Mouse (Mus musculus) neural tube, embryonic 14.5 days (tissue): ENCODE measurements around the gene Ppp1r3a. TPM values are rescaled to one million over a fixed set of nuclear protein-coding genes. Genes with fewer than 3 reads are reported as not detected.

ENCODE experiments used
- ATAC-seq: fragments of 200-750 bp; cut with Nextera tagmentation; 2 replicates; pipeline ENCODE4 v1.8.0; 2017; ENCODE audit warnings: low read depth, mild to moderate bottlenecking, moderate TSS enrichment, moderate library complexity
- H3K27ac ChIP-seq: fragments of 300-500 bp; sonication (generic); 2 replicates; pipeline ENCODE4 v1.5.1; 2014; ENCODE audit warnings: low read depth, mild to moderate bottlenecking, control low read depth, low read length, moderate library complexity, mixed read lengths
- H3K27me3 ChIP-seq: fragments of 300-500 bp; sonication (generic); 2 replicates; pipeline ENCODE4 v1.6.1; 2014; ENCODE audit warnings: low read length; ENCODE audit not compliant: control insufficient read depth, insufficient read depth
- H3K36me3 ChIP-seq: fragments of 300-500 bp; sonication (generic); 2 replicates; pipeline ENCODE4 v1.6.1; 2014; ENCODE audit warnings: low read length, mixed read lengths; ENCODE audit not compliant: control insufficient read depth, insufficient read depth
- H3K4me1 ChIP-seq: fragments of 300-500 bp; sonication (generic); 2 replicates; pipeline ENCODE4 v1.6.1; 2014; ENCODE audit warnings: low read length; ENCODE audit not compliant: control insufficient read depth, insufficient read depth
- H3K4me2 ChIP-seq: fragments of 300-500 bp; sonication (generic); 2 replicates; pipeline ENCODE4 v1.6.1; 2014; ENCODE audit warnings: mild to moderate bottlenecking, low read depth, low read length, control low read depth
- H3K4me3 ChIP-seq: fragments of 300-500 bp; sonication (generic); 2 replicates; pipeline ENCODE4 v1.5.1; 2014; ENCODE audit warnings: low read depth, low read length, control low read depth, mixed read lengths
- H3K9ac ChIP-seq: fragments of 300-500 bp; sonication (generic); replicated peaks from 2 replicates; pipeline ENCODE4 v1.6.1; 2014; ENCODE audit warnings: low read depth, mild to moderate bottlenecking, control low read depth, low read length, mixed read lengths
- H3K9me3 ChIP-seq: fragments of 300-500 bp; sonication (generic); 2 replicates; pipeline ENCODE4 v1.6.1; 2016; ENCODE audit warnings: low read length; ENCODE audit not compliant: control insufficient read depth
- WGBS: fragments of 180-500 bp; shearing (Covaris S2); extraction: QIAGEN DNeasy Blood & Tissue Kit; methylation state at CpG from one replicate; pipeline ENCODE4 v1.1.7; 2014; 5-methylcytosine and 5-hydroxymethylcytosine counted together
- polyA plus RNA-seq: library from polyadenylated mRNA; unstranded; fragments of >200 nt; fragmentation: Nextera tagmentation; extraction: Ambion mirVana; gene quantifications from 2 replicates; pipeline ENCODE4 v1.2.1, GENCODE M21; 2014

Ppp1r3a gene
- polyA plus RNA-seq, result not detected in 2 replicates

GRCm38 (mm10) chr6:14754901-14755591 is at the start of gene Ppp1r3a:
TSS of gene Ppp1r3a (minus strand) at chr6:14755274.
- no peaks in the 10 kb centered on the region for H3K9me3 ChIP-seq
- H3K4me2 ChIP-seq, result no peak within 1 kb of the TSS
- H3K4me3 ChIP-seq, result no peak within 1 kb of the TSS
- H3K4me1 ChIP-seq, result no peaks in the 10 kb centered on the region
- H3K27ac ChIP-seq, result no peak within 1 kb of the TSS
- no peak for ATAC-seq
- WGBS, result 91% methylated on average over 7 of the region's 7 CpGs
- no peaks in the 10 kb centered on the region for H3K27me3 ChIP-seq
- H3K9ac ChIP-seq, result no peak within 1 kb of the TSS
- no peaks in the 10 kb centered on the region for H3K36me3 ChIP-seq

- H3K27me3 ChIP-seq, result no peaks in the 10 kb centered on the region
These were observed 32.3 kb upstream of the Ppp1r3a start for GRCm38 (mm10) chr6:14787157-14787938.

GRCm38 (mm10) chr6:14777920-14778319 is 22.8 kb upstream of the Ppp1r3a start:
- Histone ChIP-seq H3K4me1 (no peaks in the 10 kb centered on the region), H3K27me3 (no peaks in the 10 kb centered on the region), H3K27ac (no peak overlapping the region), H3K4me2 (no peak overlapping the region), H3K9me3 (no peaks in the 10 kb centered on the region), H3K4me3 (no peak overlapping the region), H3K9ac (no peak overlapping the region), H3K36me3 (no peaks in the 10 kb centered on the region)
- ATAC-seq, result no peak
- WGBS, result 94% methylated on average over 4 of the region's 4 CpGs

More at GRCm38 (mm10) chr6:14787157-14787938, 32.3 kb upstream of the Ppp1r3a start:
- H3K4me3 ChIP-seq, result no peak overlapping the region
- no peak for ATAC-seq
- no peaks in the 10 kb centered on the region for H3K9me3 ChIP-seq
- H3K27ac ChIP-seq, result no peak overlapping the region
- WGBS, result 88% methylated on average over 1 of the region's 1 CpGs
- H3K9ac ChIP-seq, result no peak overlapping the region
- no peaks in the 10 kb centered on the region for H3K36me3 ChIP-seq
- H3K4me1 ChIP-seq, result no peaks in the 10 kb centered on the region
- H3K4me2 ChIP-seq, result no peak overlapping the region

- no peaks in the 10 kb centered on the region for H3K9me3 ChIP-seq
- no peak overlapping the region for H3K4me2 ChIP-seq
- ATAC-seq, result no peak
- H3K4me1 ChIP-seq, result no peaks in the 10 kb centered on the region
- H3K27ac ChIP-seq, result no peak overlapping the region
- H3K9ac ChIP-seq, result no peak overlapping the region
- WGBS, result 79% methylated on average over 2 of the region's 2 CpGs
- H3K27me3 ChIP-seq, result no peaks in the 10 kb centered on the region
- H3K4me3 ChIP-seq, result no peak overlapping the region
- H3K36me3 ChIP-seq, result no peaks in the 10 kb centered on the region
These were observed 16.6 kb upstream of the Ppp1r3a start for GRCm38 (mm10) chr6:14771717-14772116.

GRCm38 (mm10) chr6:14757486-14757885 is 2.4 kb upstream of the Ppp1r3a start:
- ATAC-seq, result no peak
- WGBS, result 72% methylated on average over 3 of the region's 3 CpGs
- Histone ChIP-seq H3K4me1 (no peaks in the 10 kb centered on the region), H3K27ac (no peak overlapping the region), H3K4me3 (no peak overlapping the region), H3K27me3 (no peaks in the 10 kb centered on the region), H3K4me2 (no peak overlapping the region), H3K9ac (no peak overlapping the region), H3K36me3 (no peaks in the 10 kb centered on the region), H3K9me3 (no peaks in the 10 kb centered on the region)

- no peaks in the 10 kb centered on the region for H3K27me3 ChIP-seq
- no peak overlapping the region for H3K4me2 ChIP-seq
- no peaks in the 10 kb centered on the region for H3K4me1 ChIP-seq
- H3K4me3 ChIP-seq, result no peak overlapping the region
- no peak for ATAC-seq
- no peak overlapping the region for H3K27ac ChIP-seq
- no peaks in the 10 kb centered on the region for H3K36me3 ChIP-seq
- no peaks in the 10 kb centered on the region for H3K9me3 ChIP-seq
- H3K9ac ChIP-seq, result no peak overlapping the region
- 85% methylated on average over 4 of the region's 4 CpGs for WGBS
These were observed 1.6 kb downstream of the Ppp1r3a start for GRCm38 (mm10) chr6:14753512-14753911.

GRCm38 (mm10) chr6:14752211-14752610 is 2.9 kb downstream of the Ppp1r3a start:
- Histone ChIP-seq H3K27ac (no peak overlapping the region), H3K4me1 (no peaks in the 10 kb centered on the region), H3K4me3 (no peak overlapping the region), H3K9me3 (no peaks in the 10 kb centered on the region), H3K4me2 (no peak overlapping the region), H3K36me3 (no peaks in the 10 kb centered on the region), H3K9ac (no peak overlapping the region), H3K27me3 (no peaks in the 10 kb centered on the region)
- WGBS, result 70% methylated on average over 1 of the region's 1 CpGs
- no peak for ATAC-seq

GRCm38 (mm10) chr6:14747000-14747399 is 8.1 kb downstream of the Ppp1r3a start:
- peak; percentile 76; the same call in 1 of the 2 replicates for ATAC-seq
- no peaks in the 10 kb centered on the region for H3K9me3 ChIP-seq
- 45% methylated on average over 2 of the region's 2 CpGs for WGBS

GRCm38 (mm10) chr6:14736017-14736416 is 19.1 kb downstream of the Ppp1r3a start:
- H3K27ac ChIP-seq, result no peak overlapping the region
- no peaks in the 10 kb centered on the region for H3K36me3 ChIP-seq
- H3K9me3 ChIP-seq, result no peaks in the 10 kb centered on the region
- ATAC-seq, result no peak
- H3K4me3 ChIP-seq, result no peak overlapping the region
- H3K27me3 ChIP-seq, result no peaks in the 10 kb centered on the region
- 80% methylated on average over 2 of the region's 2 CpGs for WGBS
- H3K4me2 ChIP-seq, result no peak overlapping the region
- H3K9ac ChIP-seq, result no peak overlapping the region
- H3K4me1 ChIP-seq, result no peaks in the 10 kb centered on the region

More at GRCm38 (mm10) chr6:14747000-14747399, 8.1 kb downstream of the Ppp1r3a start:
- Histone ChIP-seq H3K27me3 (no peaks in the 10 kb centered on the region), H3K36me3 (no peaks in the 10 kb centered on the region), H3K4me1 (no peaks in the 10 kb centered on the region), H3K27ac (no peak overlapping the region), H3K4me3 (no peak overlapping the region), H3K4me2 (no peak overlapping the region), H3K9ac (no peak overlapping the region)
